8 mouse cellular contexts compared by ENCODE assay signal in genomic region chr10:81496969-81497368, GRCm38 (mm10). TPM values are rescaled to one million over a fixed set of nuclear protein-coding genes. Genes with fewer than 3 reads are reported as not detected.
DNase-seq lines count a peak whose midpoint lies in the region; ATAC-seq lines count a peak whose summit lies in the region.

No protein-coding gene starts in this region.

- H3K4me2 ChIP-seq in kidney, embryonic 16.5 days (replicated peaks; ENCODE audit: low read depth, low read length) = peak overlapping the region; percentile 53
- peak overlapping the region; percentile 45 for H3K4me2 ChIP-seq in embryonic facial prominence, embryonic 12.5 days (replicated peaks)
- peak overlapping the region; percentile 99 for H3K4me2 ChIP-seq in hindbrain, embryonic 15.5 days
- peak overlapping the region; percentile 62 for H3K4me2 ChIP-seq in midbrain, embryonic 16.5 days (ENCODE audit: low read length)

- H3K4me1 ChIP-seq in kidney, embryonic 16.5 days (ENCODE audit: insufficient read depth, low read length) = peaks cover 16% of the 10 kb centered on the region
- peaks cover 22% of the 10 kb centered on the region for H3K4me1 ChIP-seq in embryonic facial prominence, embryonic 12.5 days
- peaks cover 26% of the 10 kb centered on the region for H3K4me1 ChIP-seq in hindbrain, embryonic 15.5 days (replicated peaks)
- peaks cover 18% of the 10 kb centered on the region for H3K4me1 ChIP-seq in midbrain, embryonic 16.5 days (ENCODE audit: control insufficient read depth, insufficient read depth, low read length)

- H3K4me3 ChIP-seq in kidney, embryonic 16.5 days (ENCODE audit: low read length) = peak overlapping the region; percentile 83
- peak overlapping the region; percentile 90 for H3K4me3 ChIP-seq in embryonic facial prominence, embryonic 12.5 days
- H3K4me3 ChIP-seq in hindbrain, embryonic 15.5 days = peak overlapping the region; percentile 81
- H3K4me3 ChIP-seq in midbrain, embryonic 16.5 days (ENCODE audit: low read depth, low read length) = peak overlapping the region; percentile 77

- WGBS in kidney, embryonic 16.5 days = 39% methylated on average over 4 of the region's 4 CpGs
- WGBS in embryonic facial prominence, embryonic 12.5 days = 37% methylated on average over 4 of the region's 4 CpGs
- 30% methylated on average over 4 of the region's 4 CpGs for WGBS in hindbrain, embryonic 15.5 days
- WGBS in midbrain, embryonic 16.5 days = 31% methylated on average over 4 of the region's 4 CpGs

- no peaks in the 10 kb centered on the region for H3K27me3 ChIP-seq in kidney, embryonic 16.5 days (ENCODE audit: insufficient read depth, low read length)
- H3K27me3 ChIP-seq in embryonic facial prominence, embryonic 12.5 days = no peaks in the 10 kb centered on the region
- 0 out of 2 replicates have a peak, but pooled peaks cover 2% of the 10 kb centered on the region for H3K27me3 ChIP-seq in hindbrain, embryonic 15.5 days
- no peaks in the 10 kb centered on the region for H3K27me3 ChIP-seq in midbrain, embryonic 16.5 days (ENCODE audit: control insufficient read depth, insufficient read depth, low read depth, low read length)

- H3K27ac ChIP-seq in kidney, embryonic 16.5 days (ENCODE audit: low read length) = no peak overlapping the region
- no peak overlapping the region for H3K27ac ChIP-seq in embryonic facial prominence, embryonic 12.5 days
- H3K27ac ChIP-seq in hindbrain, embryonic 15.5 days (replicated peaks) = peak overlapping the region; percentile 87
- H3K27ac ChIP-seq in midbrain, embryonic 16.5 days (ENCODE audit: low read length) = peak overlapping the region; percentile 84

- no peak for ATAC-seq in kidney, embryonic 16.5 days (ENCODE audit: low FRiP score, low TSS enrichment)
- ATAC-seq in embryonic facial prominence, embryonic 12.5 days (ENCODE audit: insufficient number of reproducible peaks, insufficient read depth, low FRiP score, low TSS enrichment) = no peak
- no peak for ATAC-seq in hindbrain, embryonic 15.5 days (ENCODE audit: low FRiP score, low read depth)
- ATAC-seq in midbrain, embryonic 16.5 days = no peak

- no peak for DNase-seq in kidney, postnatal 25 days
- DNase-seq in gastrocnemius, postnatal 4 days (ENCODE audit: low spot score in 2 of 2) = no peak
- DNase-seq in thymus, postnatal 10 days (ENCODE audit: low spot score in 2 of 2) = no peak
- DNase-seq in gastrocnemius, postnatal 25 days = no peak

- 0 out of 2 replicates have a peak overlapping the region, but pooled peaks have one; percentile 45 for H3K9ac ChIP-seq in kidney, embryonic 16.5 days (replicated peaks; ENCODE audit: low read length)
- H3K9ac ChIP-seq in embryonic facial prominence, embryonic 12.5 days = peak overlapping the region; percentile 15; the same call in 1 of the 2 replicates
- peak overlapping the region; percentile 51 for H3K9ac ChIP-seq in hindbrain, embryonic 15.5 days
- H3K9ac ChIP-seq in midbrain, embryonic 16.5 days (ENCODE audit: low read depth, low read length) = peak overlapping the region; percentile 59

- H3K36me3 ChIP-seq in kidney, embryonic 16.5 days (ENCODE audit: insufficient read depth, low read length) = peaks cover 8% of the 10 kb centered on the region
- peaks cover 15% of the 10 kb centered on the region for H3K36me3 ChIP-seq in embryonic facial prominence, embryonic 12.5 days
- peaks cover 7% of the 10 kb centered on the region for H3K36me3 ChIP-seq in hindbrain, embryonic 15.5 days
- H3K36me3 ChIP-seq in midbrain, embryonic 16.5 days (ENCODE audit: control insufficient read depth, insufficient read depth, low read length) = peaks cover 9% of the 10 kb centered on the region

- H3K9me3 ChIP-seq in kidney, embryonic 16.5 days (ENCODE audit: low read length) = no peaks in the 10 kb centered on the region
- H3K9me3 ChIP-seq in embryonic facial prominence, embryonic 12.5 days = no peaks in the 10 kb centered on the region
- no peaks in the 10 kb centered on the region for H3K9me3 ChIP-seq in hindbrain, embryonic 15.5 days
- no peaks in the 10 kb centered on the region for H3K9me3 ChIP-seq in midbrain, embryonic 16.5 days (replicated peaks; ENCODE audit: control insufficient read depth, low read length, poor library complexity, severe bottlenecking)

RNA-seq across cellular contexts. Expression of gene Ncln, which starts 0.8 kb away (rescaled TPM):
- 107 and 112 TPM in 2 replicates for polyA plus RNA-seq in kidney, embryonic 16.5 days (2015; fragmentation: Nextera tagmentation; extraction: Ambion mirVana)
- polyA plus RNA-seq in embryonic facial prominence, embryonic 12.5 days (2016; fragmentation: Nextera tagmentation; extraction: Ambion mirVana) = 81.9 and 82.9 TPM in 2 replicates
- polyA plus RNA-seq in hindbrain, embryonic 15.5 days (2015; fragmentation: Nextera tagmentation; extraction: Ambion mirVana) = 66.5 and 72.7 TPM in 2 replicates
- 61.1 and 61.3 TPM in 2 replicates for polyA plus RNA-seq in midbrain, embryonic 16.5 days (2015; fragmentation: Nextera tagmentation; extraction: Ambion mirVana)
- 10 to 100 TPM; 59.3 to 61.3 TPM for total RNA-seq in gastrocnemius, postnatal 4 days (2021)
- 10 to 100 TPM; 34.2 to 47.8 TPM for total RNA-seq in gastrocnemius, postnatal 25 days (2021)

RNA-seq across cellular contexts. Expression of gene S1pr4, which starts 3.0 kb away (rescaled TPM):
- 1.5 and 1.7 TPM in 2 replicates for polyA plus RNA-seq in kidney, embryonic 16.5 days (2015; fragmentation: Nextera tagmentation; extraction: Ambion mirVana)
- polyA plus RNA-seq in embryonic facial prominence, embryonic 12.5 days (2016; fragmentation: Nextera tagmentation; extraction: Ambion mirVana) = 0.22 and 0.58 TPM in 2 replicates
- polyA plus RNA-seq in hindbrain, embryonic 15.5 days (2015; fragmentation: Nextera tagmentation; extraction: Ambion mirVana) = 0.83 and 0.86 TPM in 2 replicates
- polyA plus RNA-seq in midbrain, embryonic 16.5 days (2015; fragmentation: Nextera tagmentation; extraction: Ambion mirVana) = 0.44 and 0.58 TPM in 2 replicates
- total RNA-seq in gastrocnemius, postnatal 4 days (2021) = under 1 TPM; 0.37 to 0.54 TPM
- total RNA-seq in gastrocnemius, postnatal 25 days (2021) = under 1 TPM; 0.99 to 1.00 TPM

RNA-seq across cellular contexts. Expression of gene Celf5, which starts 14.5 kb away (rescaled TPM):
- polyA plus RNA-seq in kidney, embryonic 16.5 days (2015; fragmentation: Nextera tagmentation; extraction: Ambion mirVana) = 0.29 and 0.67 TPM in 2 replicates
- 2.7 and 3.6 TPM in 2 replicates for polyA plus RNA-seq in embryonic facial prominence, embryonic 12.5 days (2016; fragmentation: Nextera tagmentation; extraction: Ambion mirVana)
- polyA plus RNA-seq in hindbrain, embryonic 15.5 days (2015; fragmentation: Nextera tagmentation; extraction: Ambion mirVana) = 70.0 and 77.6 TPM in 2 replicates
- polyA plus RNA-seq in midbrain, embryonic 16.5 days (2015; fragmentation: Nextera tagmentation; extraction: Ambion mirVana) = 88.3 and 103 TPM in 2 replicates
- under 1 TPM; 0.47 to 0.52 TPM for total RNA-seq in gastrocnemius, postnatal 4 days (2021)
- total RNA-seq in gastrocnemius, postnatal 25 days (2021) = under 1 TPM in 1 of 2 experiments, not detected in 1; 0.24 TPM

RNA-seq across cellular contexts. Expression of gene Gna15, which starts 27.1 kb away (rescaled TPM):
- polyA plus RNA-seq in kidney, embryonic 16.5 days (2015; fragmentation: Nextera tagmentation; extraction: Ambion mirVana) = 0.70 and 0.98 TPM in 2 replicates
- 0.86 and 0.97 TPM in 2 replicates for polyA plus RNA-seq in embryonic facial prominence, embryonic 12.5 days (2016; fragmentation: Nextera tagmentation; extraction: Ambion mirVana)
- 1.1 and 1.2 TPM in 2 replicates for polyA plus RNA-seq in hindbrain, embryonic 15.5 days (2015; fragmentation: Nextera tagmentation; extraction: Ambion mirVana)
- polyA plus RNA-seq in midbrain, embryonic 16.5 days (2015; fragmentation: Nextera tagmentation; extraction: Ambion mirVana) = 0.80 and 0.87 TPM in 2 replicates
- 1 to 10 TPM; 1.1 to 1.8 TPM for total RNA-seq in gastrocnemius, postnatal 4 days (2021)
- total RNA-seq in gastrocnemius, postnatal 25 days (2021) = under 1 TPM; 0.36 to 0.62 TPM

RNA-seq across cellular contexts. Expression of gene Nfic, which starts 41.5 kb away (rescaled TPM):
- 87.8 and 92.0 TPM in 2 replicates for polyA plus RNA-seq in kidney, embryonic 16.5 days (2015; fragmentation: Nextera tagmentation; extraction: Ambion mirVana)
- polyA plus RNA-seq in embryonic facial prominence, embryonic 12.5 days (2016; fragmentation: Nextera tagmentation; extraction: Ambion mirVana) = 46.2 and 50.8 TPM in 2 replicates
- polyA plus RNA-seq in hindbrain, embryonic 15.5 days (2015; fragmentation: Nextera tagmentation; extraction: Ambion mirVana) = 26.6 and 28.0 TPM in 2 replicates
- polyA plus RNA-seq in midbrain, embryonic 16.5 days (2015; fragmentation: Nextera tagmentation; extraction: Ambion mirVana) = 15.4 and 17.2 TPM in 2 replicates
- 100 to 1,000 TPM; 274 to 335 TPM for total RNA-seq in gastrocnemius, postnatal 4 days (2021)
- 100 to 1,000 TPM; 215 to 268 TPM for total RNA-seq in gastrocnemius, postnatal 25 days (2021)

Comparison
In these comparisons a context has a peak if more than half of its experiments do, and no peak if none do; other contexts are left out.
1. H3K27ac ChIP-seq: peak in hindbrain, embryonic 15.5 days (single experiment) and midbrain, embryonic 16.5 days (single experiment); none in kidney, embryonic 16.5 days (single experiment) and embryonic facial prominence, embryonic 12.5 days (single experiment).
2. H3K4me2 ChIP-seq: peak in every context shown above with its lines; median percentile 99 in hindbrain, embryonic 15.5 days; 62 in midbrain, embryonic 16.5 days; 53 in kidney, embryonic 16.5 days; 45 in embryonic facial prominence, embryonic 12.5 days.
3. RNA of gene Celf5, which starts 14.5 kb away (polyA plus RNA-seq): 88.3 to 103 TPM in midbrain, embryonic 16.5 days and 70.0 to 77.6 TPM in hindbrain, embryonic 15.5 days; 2.7 to 3.6 TPM in embryonic facial prominence, embryonic 12.5 days and 0.29 to 0.67 TPM in kidney, embryonic 16.5 days; every median in the first group is over 10 times any median in the second.
4. Peak in every context shown above with its lines, with median percentiles within 50 percentile points of each other: H3K4me3 ChIP-seq and H3K9ac ChIP-seq.